Mouse (Mus musculus): Measurements from ENCODE around the gene Gm13083. TPM values are rescaled to one million over a fixed set of nuclear protein-coding genes. Genes with fewer than 3 reads are reported as not detected.

Gm13083 gene
- not detected in 2 replicates for polyA plus RNA-seq (2015; fragmentation: Nextera tagmentation; extraction: Ambion mirVana)

GRCm38 (mm10) chr4:143614703-143615102, at the start of gene Gm13083:
Gene Gm13083 (plus strand): TSS chr4:143615003.

GRCm38 (mm10) chr4:143657146-143657545, 42.3 kb downstream of the Gm13083 start, which contains the start of gene Gm13088:
Gene Gm13088 (minus strand): TSS chr4:143657246.

Other genes with a start within 250 kb of the Gm13083 start
- gene Pramel1, start 220.6 kb upstream of the Gm13083 start, polyA plus RNA-seq (2015; fragmentation: Nextera tagmentation; extraction: Ambion mirVana) = not detected in 2 replicates
- 12.2 and 13.5 TPM in 2 replicates for gene Pramef8, start 202.6 kb upstream of the Gm13083 start, polyA plus RNA-seq (2015; fragmentation: Nextera tagmentation; extraction: Ambion mirVana)
- gene Oog4, start 164.7 kb upstream of the Gm13083 start, polyA plus RNA-seq (2015; fragmentation: Nextera tagmentation; extraction: Ambion mirVana) = not detected in 2 replicates
- not detected in 2 replicates for gene Gm13043, start 103.7 kb upstream of the Gm13083 start, polyA plus RNA-seq (2015; fragmentation: Nextera tagmentation; extraction: Ambion mirVana)
- gene Gm13040, start 79.0 kb upstream of the Gm13083 start, polyA plus RNA-seq (2015; fragmentation: Nextera tagmentation; extraction: Ambion mirVana) = not detected in 2 replicates
- gene BC080695, start 63.3 kb upstream of the Gm13083 start, polyA plus RNA-seq (2015; fragmentation: Nextera tagmentation; extraction: Ambion mirVana) = not detected in 2 replicates
- not detected in 2 replicates for gene Gm13057, start 63.3 kb upstream of the Gm13083 start, polyA plus RNA-seq (2015; fragmentation: Nextera tagmentation; extraction: Ambion mirVana)
- gene Gm13088, start 42.2 kb downstream of the Gm13083 start, polyA plus RNA-seq (2015; fragmentation: Nextera tagmentation; extraction: Ambion mirVana) = not detected in 2 replicates
- gene Gm13089, start 87.7 kb downstream of the Gm13083 start, polyA plus RNA-seq (2015; fragmentation: Nextera tagmentation; extraction: Ambion mirVana) = not detected in 2 replicates
- gene Gm13078, start 104.5 kb downstream of the Gm13083 start, polyA plus RNA-seq (2015; fragmentation: Nextera tagmentation; extraction: Ambion mirVana) = not detected in 2 replicates
- not detected in 2 replicates for gene Gm13023, start 174.3 kb downstream of the Gm13083 start, polyA plus RNA-seq (2015; fragmentation: Nextera tagmentation; extraction: Ambion mirVana)
- not detected in 2 replicates for gene Gm13084, start 201.1 kb downstream of the Gm13083 start, polyA plus RNA-seq (2015; fragmentation: Nextera tagmentation; extraction: Ambion mirVana)
- gene Gm13103, start 231.5 kb downstream of the Gm13083 start, polyA plus RNA-seq (2015; fragmentation: Nextera tagmentation; extraction: Ambion mirVana) = not detected in 2 replicates

Data from neural tube, postnatal 0 days (tissue).